Mouse (Mus musculus): ENCODE data around the gene Ly6g5c.
"Not testable (repeated sequence)": the region's sequence is repeated elsewhere in the genome, so short reads cannot be mapped to it uniquely, and the experiment has no call there.

The Ly6g5c gene

DNA sequence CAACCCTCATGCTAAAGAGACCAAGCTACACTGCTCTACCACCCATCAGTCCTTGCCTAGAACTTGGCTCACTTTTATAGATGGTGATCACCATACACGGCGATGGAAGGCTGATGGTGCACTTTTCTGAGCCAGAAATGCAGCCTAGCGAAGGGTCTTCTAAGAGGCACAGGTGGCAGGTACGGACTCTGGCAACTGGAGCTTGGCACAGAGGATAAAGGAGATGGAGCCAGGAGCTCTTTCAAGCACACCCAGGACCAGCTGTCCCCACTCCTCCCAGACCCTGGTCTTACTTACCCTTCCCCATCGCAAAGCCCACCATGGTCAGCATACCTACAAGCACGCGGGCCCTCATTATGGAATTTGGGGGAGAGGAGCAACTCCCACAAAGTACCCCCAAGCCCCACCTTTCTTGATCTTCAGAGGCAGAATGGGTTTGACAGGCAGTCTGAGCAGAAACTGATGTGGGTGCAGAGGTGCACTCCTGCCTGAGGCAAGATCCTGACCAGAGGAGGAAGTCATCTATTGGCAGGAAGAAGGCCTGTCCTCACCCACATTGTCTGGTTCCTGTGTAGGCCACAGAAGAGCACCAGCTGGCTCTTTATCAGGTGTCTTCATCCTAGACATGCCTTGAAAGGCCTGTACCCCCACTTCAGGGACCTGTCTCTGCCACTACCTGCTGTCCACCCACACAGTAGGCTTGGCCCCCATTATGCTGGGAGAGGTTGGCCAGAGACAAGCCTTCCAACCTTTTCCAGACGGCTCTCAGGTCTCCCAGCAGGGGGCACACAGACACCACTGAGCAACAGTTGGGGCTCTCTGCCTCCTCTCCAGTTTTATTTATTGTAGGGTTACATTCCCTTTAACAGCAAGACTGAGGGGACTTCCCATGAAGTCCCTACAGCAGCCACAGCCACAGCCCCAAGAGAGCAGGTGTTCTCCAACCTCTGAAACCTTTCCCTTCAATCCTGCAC lies 7.3 kb downstream of the Ly6g5c start, which contains the start of gene Ly6g5b:
Gene Ly6g5b, minus strand, starts transcription at position 383 of the 974 bp plus-strand sequence.
- peak; percentile 50 to 51 for DNase-seq

DNA sequence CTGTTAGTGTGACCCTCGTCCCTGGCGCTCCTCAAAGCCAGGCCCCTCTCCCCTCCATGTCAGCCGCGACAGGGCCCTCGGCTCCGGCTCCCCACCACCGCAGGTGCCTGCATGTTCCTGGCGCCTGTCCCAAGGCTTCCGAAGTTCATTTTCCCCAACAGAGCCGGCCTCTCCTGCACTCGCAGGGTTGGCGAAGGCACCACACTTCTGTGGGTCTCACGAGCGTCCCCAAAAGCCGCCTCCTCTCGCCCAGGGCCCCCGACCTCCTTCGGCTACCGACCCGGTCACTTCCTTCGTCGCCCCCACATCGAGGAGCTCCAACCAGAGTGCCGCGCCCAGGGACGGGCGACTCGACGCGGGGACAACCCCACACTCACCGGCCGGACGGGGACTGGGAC lies 12.7 kb downstream of the Ly6g5c start:
- DNase-seq = no peak

DNA sequence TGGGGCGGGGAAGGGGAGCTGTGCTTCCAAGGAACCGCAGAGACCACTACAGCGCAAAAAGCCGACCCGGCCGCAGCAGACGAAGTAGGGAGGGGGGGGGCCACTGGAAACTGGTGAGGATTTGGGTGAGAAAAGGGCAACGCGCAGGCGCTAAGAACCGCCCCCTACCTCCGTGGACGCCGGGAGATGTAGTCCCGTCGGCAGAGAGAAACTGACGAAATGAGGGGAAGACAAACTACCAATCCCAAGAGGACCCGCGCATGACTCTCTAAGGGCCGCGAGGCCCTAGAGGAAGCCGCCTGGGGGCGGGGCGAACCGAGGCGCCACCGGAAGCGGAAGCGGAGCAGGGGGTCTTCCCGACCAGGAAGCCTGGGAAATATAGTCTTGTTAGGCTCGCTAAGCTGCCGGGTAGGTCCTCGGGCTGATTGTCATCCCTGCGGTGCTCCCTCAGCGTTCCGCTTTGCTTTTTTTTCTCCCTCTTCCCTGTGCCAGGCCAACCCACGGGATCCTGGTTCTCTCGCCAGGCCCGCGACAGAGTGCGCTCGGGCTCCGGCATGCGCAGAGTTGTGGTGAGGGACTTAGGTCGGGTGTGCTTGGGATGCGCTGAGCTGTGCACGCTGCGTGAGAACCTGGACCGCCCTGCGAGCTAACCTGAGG lies 13.2 kb downstream of the Ly6g5c start, which contains the start of gene Gpank1:
Gene Gpank1, plus strand, starts transcription at position 313 of the 657 bp plus-strand sequence.
- peak; percentile 97 to 99 for DNase-seq

DNA sequence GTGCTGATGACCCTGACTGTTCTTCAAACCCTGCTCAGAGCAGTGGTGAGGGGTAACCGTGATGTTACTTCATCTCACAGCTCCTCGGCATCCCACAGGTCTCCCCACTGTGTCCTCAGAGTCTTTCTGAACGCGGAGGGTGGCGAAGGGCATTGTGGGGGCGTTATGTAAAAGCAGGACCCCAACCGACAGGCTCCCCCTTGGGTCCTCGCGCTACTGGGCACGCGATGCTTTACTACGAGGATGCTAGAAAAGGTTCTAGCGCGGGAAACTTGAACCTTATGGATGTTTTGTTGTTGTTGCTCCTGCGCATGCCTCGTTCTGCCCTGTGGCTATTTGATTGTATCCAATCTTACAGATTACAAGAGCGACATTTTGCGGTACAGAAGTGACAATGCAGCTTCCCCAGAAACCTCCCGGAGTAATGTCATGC lies 13.8 kb downstream of the Ly6g5c start, which contains the start of gene Csnk2b:
Gene Csnk2b, minus strand, starts transcription at position 183 of the 433 bp plus-strand sequence.
- DNase-seq = peak; percentile 63 to 65

DNA sequence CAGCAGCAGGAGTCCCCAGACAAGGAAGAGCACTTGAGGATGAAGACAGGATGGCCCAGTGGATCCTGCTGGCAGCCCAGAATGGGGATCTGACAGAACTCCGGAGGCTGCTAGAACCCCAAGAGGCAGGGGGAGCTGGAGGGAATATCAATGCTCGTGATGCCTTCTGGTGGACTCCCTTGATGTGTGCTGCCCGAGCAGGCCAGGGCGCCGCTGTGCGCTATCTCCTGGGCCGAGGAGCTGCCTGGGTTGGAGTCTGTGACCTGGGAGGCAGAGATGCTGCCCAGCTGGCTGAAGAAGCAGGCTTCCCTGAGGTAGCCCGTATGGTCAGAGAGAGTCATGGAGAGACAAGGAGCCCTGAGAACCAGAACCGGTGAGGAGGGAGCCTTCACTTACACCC lies 15.2 kb downstream of the Ly6g5c start:
- not testable (repeated sequence) for DNase-seq

DNA sequence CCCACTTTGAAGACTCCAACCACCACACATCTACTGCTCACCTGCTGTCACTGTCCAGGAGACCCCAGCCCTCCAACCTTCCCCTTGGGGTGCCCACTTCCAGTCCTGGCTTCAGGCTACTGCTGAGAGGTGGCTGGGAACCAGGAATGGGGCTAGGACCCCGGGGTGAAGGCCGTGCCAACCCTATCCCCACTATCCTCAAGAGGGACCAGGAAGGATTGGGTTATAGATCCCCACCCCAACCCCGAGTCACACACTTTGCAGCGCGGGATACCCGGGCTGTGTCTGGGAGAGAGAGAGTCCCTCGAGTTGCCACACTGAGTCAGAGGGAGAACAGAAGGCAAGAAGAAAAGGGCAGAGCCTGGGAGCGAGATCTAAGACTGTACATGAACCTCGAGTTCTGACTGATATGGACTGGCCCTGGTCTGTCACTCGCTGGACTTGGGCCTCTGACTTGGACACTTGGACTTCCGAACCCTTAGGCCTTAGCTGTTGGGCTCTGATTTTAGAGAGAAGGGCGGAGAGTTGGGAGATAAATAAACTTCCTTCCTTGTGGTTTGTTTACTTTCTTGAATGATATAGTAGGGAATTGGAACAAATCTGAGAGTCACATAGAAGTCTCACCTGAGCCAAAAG lies 16.3 kb downstream of the Ly6g5c start:
- DNase-seq = not testable (repeated sequence)

DNA sequence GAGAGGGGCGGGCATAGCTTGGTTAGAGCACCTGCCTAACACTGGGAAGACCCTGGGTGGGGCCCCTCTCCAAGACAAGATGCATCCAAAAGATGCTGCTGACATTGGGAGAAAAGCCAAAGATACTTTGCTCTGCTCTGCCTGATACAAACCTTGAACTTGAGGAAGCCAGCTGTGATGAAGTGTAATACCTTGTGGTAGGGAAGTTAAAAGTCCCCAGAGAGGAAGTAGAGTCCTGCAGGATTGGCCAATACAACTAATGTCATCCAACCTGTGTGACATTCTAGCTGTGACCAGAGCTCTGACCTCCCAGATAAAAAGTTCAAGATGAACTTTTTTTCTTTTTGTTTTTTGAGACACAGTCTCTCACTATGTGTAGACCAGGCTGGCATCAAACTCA lies 17.0 kb downstream of the Ly6g5c start:
- no peak for DNase-seq

DNA sequence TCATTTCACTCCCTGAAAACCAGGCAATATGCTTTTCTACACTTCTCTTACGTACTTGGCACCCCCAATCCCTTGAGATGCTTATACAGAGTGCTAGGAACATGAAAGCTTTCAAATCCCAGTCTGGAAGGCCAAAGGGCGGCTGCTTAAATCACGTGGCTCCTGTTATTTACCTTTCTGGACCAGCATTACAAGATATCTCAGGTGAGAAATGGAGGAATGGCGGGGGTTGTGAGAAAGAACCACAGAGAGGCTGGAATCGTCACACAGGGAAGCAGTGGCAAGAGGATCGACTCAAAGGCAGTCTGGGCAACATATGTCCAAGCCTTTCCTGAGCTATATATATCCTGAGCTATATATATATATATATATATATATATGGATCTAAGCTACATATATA lies 17.5 kb downstream of the Ly6g5c start:
- DNase-seq = no peak

DNA sequence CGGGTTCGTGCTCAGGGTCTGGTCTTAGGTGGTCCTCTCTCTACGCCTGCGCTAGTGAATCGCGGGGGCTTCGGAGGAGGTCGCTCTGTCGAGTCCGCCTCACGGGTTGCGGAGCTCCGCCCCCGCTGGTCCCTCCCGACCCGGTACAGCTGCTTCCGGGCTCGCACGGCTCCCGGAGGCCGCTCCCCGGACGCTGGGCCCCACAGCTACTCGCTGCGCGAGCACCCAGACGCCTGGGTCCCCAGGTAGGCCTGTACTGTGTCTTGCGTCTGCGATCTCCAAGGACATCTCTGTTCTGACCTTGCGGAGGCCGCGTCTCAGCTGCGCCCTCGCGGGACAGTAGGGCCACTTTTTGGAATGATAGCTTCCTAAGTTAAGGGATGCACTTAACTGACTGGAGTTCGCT lies 18.1 kb downstream of the Ly6g5c start, which contains the start of gene D17H6S53E:
Gene D17H6S53E, plus strand, starts transcription at position 168 of the 406 bp plus-strand sequence.
- peak; percentile 85 to 88 for DNase-seq

DNA sequence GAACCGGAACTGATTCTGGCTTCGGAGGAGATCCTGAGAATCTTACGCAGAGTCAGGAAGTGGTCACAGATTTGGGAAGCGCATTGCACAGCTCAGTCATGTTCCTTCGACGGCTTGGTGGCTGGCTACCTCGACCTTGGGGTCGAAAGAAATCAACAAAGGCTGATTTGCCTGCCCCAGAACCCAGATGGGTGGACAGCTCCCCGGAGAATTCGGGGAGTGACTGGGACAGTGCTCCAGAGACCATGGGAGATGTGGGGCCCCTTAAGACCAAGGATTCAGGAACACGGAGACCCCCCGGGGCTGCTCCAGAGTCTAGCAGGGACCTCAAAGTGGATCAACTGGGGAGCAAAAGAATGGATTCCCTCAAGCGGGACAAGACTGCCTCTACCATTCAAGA lies 18.9 kb downstream of the Ly6g5c start:
- no peak for DNase-seq

DNA sequence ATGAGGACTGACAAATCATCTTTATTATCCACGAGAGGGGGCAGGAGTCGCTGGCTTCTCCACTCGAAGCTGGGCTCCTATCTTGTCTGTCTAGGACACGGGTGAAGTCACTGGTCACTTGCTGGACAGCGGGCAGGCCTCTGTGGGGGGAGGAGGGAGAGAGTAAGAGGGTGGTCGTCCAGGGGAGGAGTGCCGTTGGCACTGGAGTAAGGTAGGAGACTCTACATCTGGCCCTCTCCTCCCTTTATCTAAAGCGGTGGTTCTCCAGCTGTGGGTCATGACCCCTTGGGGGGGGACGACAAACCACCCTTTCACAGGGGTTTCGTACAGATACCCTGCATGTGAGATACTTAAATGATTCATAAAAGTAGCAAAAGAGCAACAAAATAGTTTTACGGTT lies 20.9 kb downstream of the Ly6g5c start:
- no peak for DNase-seq

DNA sequence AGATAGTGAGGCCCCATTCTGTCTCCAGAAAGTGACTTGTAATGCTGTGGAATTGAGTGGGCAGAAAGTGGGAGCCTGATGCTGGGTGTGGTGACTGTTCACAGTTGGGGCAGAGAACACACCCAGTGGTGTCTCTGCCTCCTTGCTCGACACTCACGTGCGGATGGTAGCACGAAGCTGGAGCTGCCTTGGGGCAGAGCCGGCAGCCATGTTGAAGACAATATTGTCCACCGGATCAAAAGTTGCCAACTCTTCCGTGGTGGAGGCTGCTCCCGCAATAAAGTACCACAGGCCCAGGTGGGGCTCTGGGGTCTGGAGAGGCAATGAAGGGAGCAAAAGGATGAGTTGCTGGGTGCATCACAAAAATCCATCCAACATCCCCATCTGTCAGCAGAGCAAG lies 23.0 kb downstream of the Ly6g5c start:
- no peak for DNase-seq

DNA sequence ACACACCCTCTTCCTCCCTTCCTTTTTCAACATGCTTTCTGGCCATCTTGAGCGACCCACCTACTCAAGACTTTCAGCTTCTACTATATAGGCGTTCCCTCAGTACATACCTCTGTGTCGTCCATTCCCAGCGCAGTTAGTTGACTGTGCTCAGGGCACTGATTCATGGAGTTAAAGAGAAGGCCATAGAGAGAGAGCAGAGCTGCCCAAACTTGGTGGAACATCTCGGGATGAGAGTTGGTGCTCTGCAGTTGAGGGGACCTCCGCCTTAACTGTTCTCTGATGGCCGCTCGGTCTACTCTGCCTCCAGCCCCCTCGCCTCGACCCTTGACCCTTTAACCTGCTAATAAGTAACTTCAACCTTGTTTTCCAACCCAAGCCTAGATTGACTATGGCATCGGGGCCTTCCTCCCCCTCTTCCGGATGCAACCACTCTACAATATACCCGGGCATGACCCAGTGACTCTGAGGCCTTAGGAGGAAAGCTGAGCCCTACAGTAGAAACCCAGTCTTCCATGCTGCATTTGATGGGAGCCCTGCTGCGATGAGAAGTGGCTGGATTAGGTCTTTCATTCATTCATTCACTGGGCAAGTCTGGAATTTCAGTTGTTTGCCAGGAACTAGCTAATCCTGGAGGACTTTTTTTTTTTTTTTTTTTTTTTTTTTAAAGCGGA lies 23.6 kb downstream of the Ly6g5c start, which contains the start of gene Apom:
Gene Apom, minus strand, starts transcription at position 551 of the 674 bp plus-strand sequence.
- no peak for DNase-seq

DNA sequence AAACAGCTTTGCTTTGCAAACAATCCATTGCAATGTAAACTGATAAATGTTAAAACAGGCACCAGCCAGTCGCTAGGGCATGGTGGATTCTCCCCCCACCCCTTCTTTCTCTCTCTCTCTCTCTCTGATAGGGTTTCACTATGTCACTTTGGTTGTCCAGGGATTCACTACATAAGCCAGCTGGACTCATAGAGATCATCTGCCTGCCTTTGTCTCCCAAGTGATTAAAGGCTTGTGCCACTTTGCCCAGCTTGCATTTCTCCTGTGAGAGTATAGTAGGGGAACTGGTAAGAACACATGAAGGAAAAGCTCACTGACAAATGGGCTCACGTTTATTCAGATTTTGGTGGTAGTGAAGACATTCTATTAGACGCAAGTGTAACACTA lies 24.1 kb downstream of the Ly6g5c start:
- no peak for DNase-seq

DNA sequence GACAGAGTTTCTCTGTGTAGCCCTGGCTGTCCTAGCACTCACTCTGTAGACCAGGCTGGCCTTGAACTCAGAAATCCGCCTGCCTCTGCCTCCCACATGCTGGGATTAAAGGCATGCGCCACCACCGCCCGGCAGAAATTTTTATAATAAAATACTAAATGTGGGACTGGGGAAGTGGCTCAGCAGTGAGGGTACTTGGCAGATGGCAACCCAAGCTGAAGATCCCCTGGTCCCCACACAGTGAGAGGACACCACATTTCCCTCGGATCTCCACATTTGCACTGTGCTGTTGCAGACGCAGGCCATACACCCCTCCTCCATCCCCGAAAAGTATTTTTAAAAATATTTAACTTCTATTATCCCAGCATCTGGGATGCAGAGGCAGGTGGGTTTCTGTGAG lies 25.4 kb downstream of the Ly6g5c start:
- DNase-seq = no peak

DNA sequence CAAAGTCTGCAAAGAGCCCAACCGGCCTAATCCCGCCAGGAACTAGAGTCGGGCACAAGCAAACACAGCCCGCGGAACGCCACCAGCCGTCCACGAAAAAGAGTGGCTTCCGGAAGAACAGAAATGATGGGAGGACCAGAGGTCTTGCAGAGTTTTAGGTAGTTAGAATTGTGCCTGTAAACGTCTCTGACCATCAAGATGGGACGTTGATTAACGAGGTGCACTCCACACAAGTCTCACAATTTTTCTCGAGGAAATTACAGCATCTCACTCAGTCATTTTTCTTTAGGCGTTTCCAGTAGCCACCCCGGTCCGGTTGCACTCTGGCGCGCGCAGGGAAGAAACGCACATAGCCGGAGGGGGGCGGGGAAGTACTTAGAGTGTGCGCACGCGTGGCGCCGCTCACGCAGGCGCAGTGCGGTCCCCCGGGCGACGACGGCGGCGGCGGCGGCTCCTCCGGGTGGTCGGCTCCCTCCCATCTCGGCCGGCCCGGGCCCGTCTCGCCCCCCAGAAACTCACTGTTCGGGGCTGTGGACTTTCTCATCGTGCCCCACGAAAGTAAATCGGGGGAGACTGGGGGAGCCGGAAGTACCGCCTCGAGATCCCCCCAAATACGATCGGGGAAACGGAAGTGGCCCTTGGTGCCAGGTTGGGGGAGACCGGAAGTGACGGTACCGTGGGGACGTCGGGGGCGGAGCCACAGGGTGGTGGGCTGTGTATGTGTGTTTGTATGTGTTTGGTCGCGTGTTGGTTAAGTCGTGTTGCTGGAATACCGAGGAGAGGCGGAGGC lies 26.9 kb downstream of the Ly6g5c start, which contains the start of gene Bag6:
Gene Bag6, plus strand, starts transcription at position 378 of the 790 bp plus-strand sequence.
- peak; percentile 95 for DNase-seq

DNA sequence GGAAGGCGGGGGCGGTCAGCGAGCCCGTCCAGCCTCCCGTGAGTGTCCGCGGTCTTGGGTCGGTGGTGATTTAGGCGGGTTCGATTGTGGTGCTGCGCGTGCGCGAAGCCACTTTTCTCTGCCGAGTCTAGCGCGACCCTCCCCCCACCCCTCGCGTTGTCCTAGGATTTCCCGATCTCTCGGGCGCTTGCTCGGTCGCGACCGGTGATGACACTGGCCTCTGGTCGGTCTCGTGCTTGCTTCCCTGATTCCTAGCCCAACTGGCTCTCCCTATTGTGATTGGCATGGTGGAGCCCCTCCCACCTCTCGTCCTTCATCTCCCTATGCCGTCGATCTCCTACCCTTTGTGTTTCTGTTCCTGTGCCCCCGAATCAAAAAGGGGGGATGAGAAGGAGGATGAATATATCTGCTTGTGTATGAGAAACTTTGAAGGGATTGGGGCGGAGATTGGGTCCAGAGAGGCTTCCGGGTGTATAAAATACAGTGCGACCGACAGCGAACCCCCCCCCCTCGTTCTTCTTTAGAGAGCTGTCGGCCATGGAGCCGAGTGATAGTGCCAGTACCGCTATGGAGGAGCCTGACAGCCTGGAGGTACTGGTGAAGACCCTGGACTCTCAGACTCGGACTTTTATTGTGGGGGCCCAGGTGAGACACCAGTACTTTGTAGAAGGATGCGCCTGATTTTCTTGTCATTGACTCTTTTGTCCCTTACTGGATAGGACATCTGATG lies 27.7 kb downstream of the Ly6g5c start:
- no peak for DNase-seq

DNA sequence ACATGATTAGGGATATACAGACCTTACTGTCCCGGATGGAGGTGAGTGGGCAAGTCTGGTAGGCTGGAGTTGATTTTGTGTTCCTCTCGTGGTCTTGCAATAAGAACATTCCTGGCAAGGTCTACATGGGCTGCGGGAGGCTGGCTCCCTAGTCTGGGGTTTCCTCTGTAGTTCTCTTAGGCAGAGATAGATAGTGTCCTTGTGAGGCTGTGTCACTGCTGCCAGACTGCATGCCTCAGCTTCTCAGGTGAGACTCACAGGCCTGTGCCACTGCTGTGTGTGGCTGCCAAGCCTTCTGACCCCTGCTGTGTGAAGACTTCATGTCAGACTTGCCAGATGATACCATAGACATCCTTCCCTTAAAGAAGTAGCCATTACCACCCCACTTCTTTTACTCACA lies 31.2 kb downstream of the Ly6g5c start:
- no peak for DNase-seq

DNA sequence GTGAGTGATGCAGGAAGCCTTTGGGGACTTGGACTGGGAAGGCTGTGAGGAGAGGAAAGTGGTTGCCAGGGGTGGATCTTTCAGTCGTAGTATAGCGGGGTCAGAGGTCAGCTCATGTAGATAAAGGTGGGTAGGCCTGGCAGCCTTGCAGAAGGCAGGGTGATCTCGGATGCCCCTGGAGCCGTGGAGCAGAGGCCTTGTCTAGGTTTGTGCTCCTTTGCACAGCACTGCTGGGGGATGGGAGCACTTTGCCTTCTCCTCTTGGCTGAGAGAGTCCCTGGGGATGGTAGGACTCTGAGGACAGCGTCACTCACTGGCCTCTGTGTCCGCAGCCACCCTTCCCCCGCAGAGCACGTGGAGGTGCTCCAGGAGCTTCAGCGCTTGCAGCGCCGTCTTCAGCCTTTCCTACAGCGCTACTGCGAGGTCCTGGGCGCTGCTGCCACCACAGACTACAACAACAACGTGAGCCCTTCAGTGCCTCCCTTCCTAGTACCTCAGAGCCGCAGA lies 32.5 kb downstream of the Ly6g5c start:
- DNase-seq = no peak

DNA sequence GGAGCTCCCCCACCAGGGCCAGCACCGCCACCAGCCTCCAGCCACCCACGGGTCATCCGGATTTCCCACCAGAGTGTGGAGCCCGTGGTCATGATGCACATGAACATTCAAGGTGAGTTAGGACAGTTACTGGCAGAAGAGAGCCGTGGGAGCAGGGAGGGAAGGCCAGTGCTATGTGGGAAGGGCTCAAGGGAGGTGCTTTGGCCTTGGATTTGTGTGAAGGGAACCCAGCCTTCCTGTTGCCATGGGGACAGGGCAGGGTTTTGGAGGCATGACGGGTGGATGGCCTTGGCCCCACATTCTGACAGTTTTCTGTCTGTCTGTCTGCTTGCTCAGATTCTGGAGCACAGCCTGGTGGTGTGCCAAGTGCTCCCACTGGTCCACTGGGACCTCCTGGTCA lies 33.9 kb downstream of the Ly6g5c start:
- DNase-seq = no peak

DNA sequence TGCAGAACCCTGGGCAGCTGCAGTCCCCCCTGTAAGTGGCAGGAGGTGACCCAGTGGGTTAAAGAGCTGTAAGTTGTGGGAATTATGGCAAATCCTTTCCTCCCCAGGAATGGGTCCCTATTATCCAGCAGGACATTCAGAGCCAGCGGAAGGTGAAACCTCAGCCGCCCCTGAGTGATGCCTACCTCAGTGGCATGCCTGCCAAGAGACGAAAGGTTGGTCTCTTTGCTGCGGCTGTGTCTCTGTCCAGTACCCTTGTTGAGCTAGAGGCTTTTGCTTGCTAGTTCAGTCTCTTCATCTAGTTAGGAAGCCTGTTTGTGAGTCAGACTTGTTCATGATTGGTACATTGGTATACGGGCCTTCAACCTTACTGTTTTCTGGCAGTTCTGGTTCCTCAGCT lies 38.1 kb downstream of the Ly6g5c start:
- no peak for DNase-seq

All from lung, postnatal 4 days (tissue).